Mouse (Mus musculus) layer of hippocampus, postnatal 14 days (tissue): ENCODE results near the gene Gls2. TPM values are rescaled to one million over a fixed set of nuclear protein-coding genes. Genes with fewer than 3 reads are reported as not detected.
"Not testable (repeated sequence)": the region's sequence is repeated elsewhere in the genome, so short reads cannot be mapped to it uniquely, and the experiment has no call there.

Source experiments
- DNase-seq, 2 experiments: peaks; one replicate each; pipeline ENCODE4 v3.0.0; 2021 to 2022; ENCODE audit warnings: low spot score in 2 of 2, mixed read lengths in 1 of 2
- long read RNA-seq, 2 experiments: library from polyadenylated mRNA; stranded (forward); transcript quantifications; one replicate each; pipeline ENCODE4 v2.0.0; 2021
- total RNA-seq, 2 experiments: library from RNA; stranded (reverse); gene quantifications; 2 replicates each; pipeline ENCODE4 v1.2.3; 2021

Gls2 gene
- 10 to 100 TPM; 14.2 to 18.4 TPM for total RNA-seq
- long read RNA-seq, experiment 1, partial matches to known transcripts: 0 of 10 reads
- long read RNA-seq, experiment 1, other reads (novel, unspliced or antisense): 8 of 10 reads
- long read RNA-seq, experiment 2, transcript Gls2-201 (18 exons, 2,573 nt): major isoform, 7 of 29 reads
- long read RNA-seq, experiment 2, partial matches to known transcripts: 0 of 29 reads
- long read RNA-seq, experiment 2, other reads (novel, unspliced or antisense): 21 of 29 reads

DNA sequence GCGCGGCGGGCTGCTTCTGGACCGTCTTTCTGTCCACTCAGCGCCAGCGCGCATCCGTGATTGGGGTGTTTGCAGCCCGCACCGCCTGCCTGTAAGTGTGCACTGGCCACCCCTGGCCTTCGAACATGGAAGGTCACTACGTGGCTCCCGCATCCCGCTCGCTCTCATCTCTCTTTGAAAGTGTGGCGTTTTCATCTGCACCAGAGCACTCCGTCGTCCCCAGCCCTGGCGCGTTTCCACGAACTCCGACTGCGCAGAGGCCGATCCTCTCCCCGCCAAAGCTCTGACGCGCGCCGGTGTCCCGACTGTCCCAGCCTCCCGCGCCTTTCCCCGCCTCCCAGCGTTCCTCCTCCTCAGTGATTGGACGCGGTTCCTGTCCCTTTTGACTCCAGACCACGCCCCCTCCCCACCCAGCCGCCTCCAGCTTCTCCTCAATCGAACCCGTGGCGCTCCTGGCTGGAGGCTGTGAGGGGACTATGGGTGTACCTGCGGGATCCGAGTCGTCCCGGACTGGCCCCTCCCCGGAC, at the start of gene Gls2:
Gene Gls2, plus strand, starts transcription at position 434 of the 527 bp plus-strand sequence.
- DNase-seq: peak; percentile 95 to 98

DNA sequence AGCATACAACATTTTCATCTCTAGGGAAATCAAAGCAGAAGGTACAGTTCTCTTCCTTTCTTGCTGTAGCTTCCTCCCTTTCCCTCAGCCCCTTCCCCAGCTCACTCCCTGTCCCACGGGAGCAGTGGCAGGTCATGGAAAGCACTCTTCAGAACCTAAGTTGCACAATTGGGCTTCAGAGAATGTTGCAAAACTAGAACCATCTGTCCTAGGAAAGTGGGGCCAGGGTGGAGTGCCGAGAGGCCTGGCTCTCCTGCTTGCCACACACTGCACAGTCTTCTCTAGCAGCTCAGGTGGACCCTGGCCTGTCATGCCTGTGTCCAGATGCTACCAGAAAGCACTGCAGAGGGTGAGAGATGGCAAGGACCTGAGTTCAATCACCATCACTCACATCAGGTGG, 49.3 kb upstream of the Gls2 start:
- DNase-seq: no peak

- DNase-seq: no peak
Measured at GRCm38 (mm10) chr10:128148789-128149365, 45.4 kb upstream of the Gls2 start.

DNA sequence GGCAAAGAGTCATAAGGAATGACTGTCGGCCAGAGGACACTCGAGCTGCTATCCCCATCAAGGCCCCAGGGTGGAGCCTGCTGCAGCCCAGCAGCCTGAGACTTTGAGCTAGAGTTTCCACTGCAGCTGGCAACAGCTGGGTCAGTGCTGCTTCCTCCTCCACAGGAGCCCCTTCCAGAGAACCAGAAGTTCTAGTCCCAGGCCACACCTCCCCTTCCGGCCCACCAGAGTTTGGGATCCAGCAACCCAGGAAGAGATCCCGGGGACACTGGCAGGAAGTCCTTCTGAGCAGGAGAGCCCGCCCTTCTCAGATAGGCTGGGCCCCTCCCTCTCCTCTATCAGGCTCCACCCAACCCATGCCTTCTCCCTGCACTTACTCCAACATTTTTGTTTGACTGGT, 44.7 kb upstream of the Gls2 start:
- no peak for DNase-seq

GRCm38 (mm10) chr10:128150941-128151340, 43.3 kb upstream of the Gls2 start:
- DNase-seq: no peak

DNA sequence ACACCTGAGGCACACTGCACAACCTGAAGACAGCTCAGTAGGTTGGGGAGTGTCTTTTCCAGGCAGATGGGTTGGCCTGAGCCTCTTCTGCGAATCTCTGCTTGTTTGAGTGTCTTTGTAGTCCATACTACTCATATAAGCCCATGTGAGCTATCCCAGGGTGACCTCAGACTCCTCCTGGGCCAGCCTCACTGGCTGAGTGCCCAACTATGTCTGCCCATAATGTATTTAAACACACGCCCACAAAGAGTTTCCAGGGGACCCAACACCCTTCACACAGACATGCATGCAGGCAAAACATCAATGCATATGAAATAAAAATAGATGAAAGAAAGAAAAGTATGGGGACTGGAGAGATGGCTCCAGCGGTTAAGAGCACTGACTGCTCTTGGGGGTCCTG, 40.3 kb upstream of the Gls2 start:
- DNase-seq: no peak

DNA sequence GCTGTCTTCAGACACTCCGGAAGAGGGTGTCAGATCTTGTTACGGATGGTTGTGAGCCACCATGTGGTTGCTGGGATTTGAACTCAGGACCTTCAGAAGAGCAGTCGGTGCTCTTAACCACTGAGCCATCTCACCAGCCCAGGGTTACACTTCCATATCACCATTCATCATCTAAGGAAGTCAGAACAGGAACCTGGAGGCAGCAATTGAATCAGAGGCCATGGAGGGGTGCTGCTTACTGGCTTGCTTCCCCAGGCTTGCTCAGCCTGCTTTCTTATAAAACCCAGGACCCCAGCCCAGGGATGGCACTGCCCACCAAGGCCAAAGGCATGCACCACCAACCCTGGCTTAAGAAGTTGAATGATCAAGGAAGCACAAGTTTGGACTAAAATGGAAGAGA, 28.5 kb upstream of the Gls2 start:
- not testable (repeated sequence) for DNase-seq

DNA sequence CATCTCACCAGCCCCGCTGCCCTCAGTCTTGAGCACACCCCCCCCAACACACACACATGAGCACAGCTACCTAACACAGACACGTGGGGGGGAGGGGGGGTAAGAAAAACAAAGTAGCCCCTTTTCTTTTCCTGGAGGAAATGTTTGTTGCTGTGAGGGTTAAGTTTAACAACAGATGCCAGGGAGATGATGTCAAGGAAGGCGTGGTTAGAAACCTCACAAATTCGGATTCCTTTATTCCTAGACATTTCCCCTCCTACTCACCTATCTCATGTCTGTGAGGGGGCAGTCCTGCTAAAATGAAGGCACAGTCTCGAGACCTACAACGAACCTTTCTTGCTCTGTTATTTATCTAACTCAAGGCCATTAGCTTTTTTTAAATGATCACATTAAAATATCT, 27.2 kb upstream of the Gls2 start:
- DNase-seq: no peak

DNA sequence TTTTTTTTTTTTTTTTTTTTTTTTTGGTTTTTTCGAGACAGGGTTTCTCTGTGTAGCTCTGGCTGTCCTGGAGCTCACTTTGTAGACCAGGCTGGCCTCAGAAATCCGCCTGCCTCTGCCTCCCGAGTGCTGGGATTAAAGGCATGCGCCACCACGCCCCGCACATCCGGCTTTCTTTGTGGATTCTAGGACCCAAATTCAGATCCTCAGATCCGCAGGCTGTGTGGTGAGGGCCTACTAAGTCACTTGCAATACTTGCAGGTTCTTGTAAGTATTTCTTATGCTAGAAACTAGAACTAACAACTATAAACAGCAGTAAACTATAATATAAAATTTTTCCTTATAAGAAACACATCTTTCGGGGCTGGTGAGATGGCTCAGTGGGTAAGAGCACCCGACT, 22.9 kb upstream of the Gls2 start:
- DNase-seq: not testable (repeated sequence)

DNA sequence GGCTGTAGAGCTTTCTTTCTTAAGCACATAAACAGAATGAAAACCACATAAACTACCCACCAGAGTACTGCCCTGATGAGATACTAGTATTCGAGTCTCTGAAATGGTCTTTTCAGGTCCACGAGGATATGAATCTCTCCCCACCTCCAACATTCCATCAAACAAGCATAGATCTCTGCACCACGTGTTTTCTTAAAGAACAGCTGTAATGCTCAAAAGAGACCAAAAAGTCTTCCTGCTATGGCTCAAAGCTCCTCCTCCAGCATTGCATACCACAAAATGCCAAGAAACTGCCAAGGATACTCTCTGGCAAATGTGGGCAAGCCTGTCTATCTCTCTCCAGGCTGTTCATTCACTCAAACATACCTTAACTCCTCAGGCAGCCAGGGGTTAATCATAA, 19.0 kb upstream of the Gls2 start:
- no peak for DNase-seq

- DNase-seq: peak; percentile 9 to 64
Measured at GRCm38 (mm10) chr10:128175996-128176755, 18.1 kb upstream of the Gls2 start.

- no peak for DNase-seq
Measured at GRCm38 (mm10) chr10:128177316-128177715, 16.9 kb upstream of the Gls2 start.

- no peak for DNase-seq
Measured at GRCm38 (mm10) chr10:128179989-128180388, 14.3 kb upstream of the Gls2 start, which contains the start of gene Rbms2. Rbms2 (minus strand) TSS chr10:128180297.

DNA sequence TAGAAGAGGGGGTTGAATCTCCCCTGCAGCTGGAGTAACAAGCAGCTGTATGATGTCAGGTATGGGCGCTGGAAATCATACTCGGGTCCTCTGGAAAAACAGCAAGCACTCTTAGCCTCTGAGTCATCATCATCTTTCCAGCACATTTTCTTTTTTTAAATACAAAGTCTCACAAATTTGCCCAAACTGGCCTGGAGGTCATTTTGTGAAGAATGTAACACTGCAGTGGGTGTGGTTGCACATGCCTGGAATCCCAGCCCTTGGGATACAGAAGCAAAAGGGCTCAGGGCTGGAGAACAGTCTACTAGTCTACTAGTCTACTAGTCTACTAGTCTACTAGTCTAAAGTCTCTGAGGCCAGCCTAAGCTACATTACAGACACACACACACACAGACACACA, 10.0 kb upstream of the Gls2 start:
- DNase-seq: no peak

- no peak for DNase-seq
Measured at GRCm38 (mm10) chr10:128185277-128185940, 8.8 kb upstream of the Gls2 start.

- peak; percentile 62 to 70 for DNase-seq
Measured at GRCm38 (mm10) chr10:128185959-128186358, 8.3 kb upstream of the Gls2 start.

GRCm38 (mm10) chr10:128187181-128187605, 7.1 kb upstream of the Gls2 start:
- no peak for DNase-seq

GRCm38 (mm10) chr10:128188242-128188877, 5.9 kb upstream of the Gls2 start:
- peak; percentile 63 to 82 for DNase-seq

GRCm38 (mm10) chr10:128191472-128191871, 2.8 kb upstream of the Gls2 start:
- no peak for DNase-seq

DNA sequence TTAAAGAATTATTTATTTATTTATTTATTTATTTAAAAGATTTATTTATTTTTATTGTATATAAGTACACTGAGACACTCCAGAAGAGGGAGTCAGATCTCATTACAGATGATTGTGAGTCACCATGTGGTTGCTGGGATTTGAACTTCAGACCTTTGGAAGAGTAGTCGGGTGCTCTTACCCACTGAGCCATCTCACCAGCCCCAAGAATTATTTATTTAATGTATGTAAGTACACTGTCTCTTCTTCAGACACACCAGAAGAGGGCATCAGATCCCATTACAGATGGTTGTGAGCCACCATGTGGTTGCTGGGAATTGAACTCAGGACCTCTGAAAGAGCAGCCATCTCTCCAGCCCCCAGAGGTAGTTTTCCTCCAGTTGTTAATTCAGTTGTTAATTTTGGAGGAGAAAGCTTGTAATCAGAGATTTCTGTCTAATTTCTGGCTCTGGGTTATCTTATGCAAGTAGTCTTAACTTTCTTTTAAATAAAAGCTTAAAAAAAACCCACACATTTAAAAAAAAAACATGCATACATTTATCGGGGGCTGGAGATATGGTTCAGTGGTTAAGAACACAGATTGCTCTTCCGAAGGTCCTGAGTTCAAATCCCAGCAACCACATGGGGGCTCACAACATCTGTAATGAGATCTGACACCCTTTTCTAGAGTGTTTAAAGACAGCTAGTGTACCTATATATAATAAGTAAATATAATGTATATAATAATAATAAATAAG, 2.1 kb upstream of the Gls2 start:
- not testable (repeated sequence) for DNase-seq
